Mouse (Mus musculus): ENCODE data around the gene Actn4. TPM values are rescaled to one million over a fixed set of nuclear protein-coding genes. Genes with fewer than 3 reads are reported as not detected.
"Not testable (repeated sequence)": the region's sequence is repeated elsewhere in the genome, so short reads cannot be mapped to it uniquely, and the experiment has no call there.

The Actn4 gene
- total RNA-seq, 1 experiment from 2014 or later: 204 TPM

GRCm38 (mm10) chr7:28969672-28970394 is 7.7 kb upstream of the Actn4 start:
- DNase-seq: no peak

GRCm38 (mm10) chr7:28969271-28969670 is 7.1 kb upstream of the Actn4 start:
- no peak for DNase-seq

- not testable (repeated sequence) for DNase-seq
These were observed 6.0 kb upstream of the Actn4 start for GRCm38 (mm10) chr7:28968120-28968519.

- no peak for DNase-seq
These were observed 4.8 kb upstream of the Actn4 start for GRCm38 (mm10) chr7:28966751-28967505.

GRCm38 (mm10) chr7:28966181-28966580 is 4.0 kb upstream of the Actn4 start:
- DNase-seq: no peak

GRCm38 (mm10) chr7:28965346-28965840 is 3.3 kb upstream of the Actn4 start:
- no peak for DNase-seq

GRCm38 (mm10) chr7:28963399-28963923 is 1.3 kb upstream of the Actn4 start:
- DNase-seq: no peak

GRCm38 (mm10) chr7:28961584-28961926 is 585 bp downstream of the Actn4 start:
- DNase-seq: no peak

- DNase-seq: no peak
These were observed 1.6 kb downstream of the Actn4 start for GRCm38 (mm10) chr7:28960354-28961046.

- no peak for DNase-seq
These were observed 2.6 kb downstream of the Actn4 start for GRCm38 (mm10) chr7:28959505-28960045.

GRCm38 (mm10) chr7:28958770-28959169 is 3.4 kb downstream of the Actn4 start:
- DNase-seq: no peak

- no peak for DNase-seq
These were observed 4.0 kb downstream of the Actn4 start for GRCm38 (mm10) chr7:28957997-28958725.

GRCm38 (mm10) chr7:28957286-28957685 is 4.9 kb downstream of the Actn4 start:
- DNase-seq: no peak

GRCm38 (mm10) chr7:28956270-28956669 is 5.9 kb downstream of the Actn4 start:
- no peak for DNase-seq

- DNase-seq: no peak
These were observed 6.7 kb downstream of the Actn4 start for GRCm38 (mm10) chr7:28955295-28955897.

GRCm38 (mm10) chr7:28954773-28955172 is 7.4 kb downstream of the Actn4 start:
- no peak for DNase-seq

GRCm38 (mm10) chr7:28953476-28954376 is 8.4 kb downstream of the Actn4 start:
- DNase-seq: no peak

- DNase-seq: no peak
These were observed 9.4 kb downstream of the Actn4 start for GRCm38 (mm10) chr7:28952786-28953185.

- no peak for DNase-seq
These were observed 10.4 kb downstream of the Actn4 start for GRCm38 (mm10) chr7:28951764-28952163.

GRCm38 (mm10) chr7:28950346-28951037 is 11.6 kb downstream of the Actn4 start:
- DNase-seq: no peak

Measured in adrenal gland, postnatal 25 days (tissue).